Mouse (Mus musculus): ENCODE results near the gene Selenom.

Selenom gene

DNA sequence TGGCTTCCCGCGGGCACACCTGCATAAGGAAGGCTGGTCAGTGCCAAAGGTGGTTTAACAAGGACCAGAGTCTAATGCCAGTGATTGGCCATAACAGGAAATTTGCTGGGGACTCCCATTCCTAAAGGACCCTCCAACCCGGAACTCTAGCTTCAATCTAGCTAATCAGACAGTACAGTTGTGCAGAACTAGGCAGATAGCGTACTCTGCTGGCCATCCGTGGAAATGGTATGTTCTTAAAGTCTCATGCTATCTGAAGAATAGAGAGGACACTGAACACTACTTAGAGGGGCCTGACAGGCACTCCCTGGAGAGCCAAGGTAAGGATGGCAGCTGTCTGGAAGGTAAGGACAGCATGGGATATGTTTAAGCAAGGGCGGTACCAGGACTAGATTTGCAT is 17.1 kb downstream of the Selenom start:
- DNase-seq = no peak

DNA sequence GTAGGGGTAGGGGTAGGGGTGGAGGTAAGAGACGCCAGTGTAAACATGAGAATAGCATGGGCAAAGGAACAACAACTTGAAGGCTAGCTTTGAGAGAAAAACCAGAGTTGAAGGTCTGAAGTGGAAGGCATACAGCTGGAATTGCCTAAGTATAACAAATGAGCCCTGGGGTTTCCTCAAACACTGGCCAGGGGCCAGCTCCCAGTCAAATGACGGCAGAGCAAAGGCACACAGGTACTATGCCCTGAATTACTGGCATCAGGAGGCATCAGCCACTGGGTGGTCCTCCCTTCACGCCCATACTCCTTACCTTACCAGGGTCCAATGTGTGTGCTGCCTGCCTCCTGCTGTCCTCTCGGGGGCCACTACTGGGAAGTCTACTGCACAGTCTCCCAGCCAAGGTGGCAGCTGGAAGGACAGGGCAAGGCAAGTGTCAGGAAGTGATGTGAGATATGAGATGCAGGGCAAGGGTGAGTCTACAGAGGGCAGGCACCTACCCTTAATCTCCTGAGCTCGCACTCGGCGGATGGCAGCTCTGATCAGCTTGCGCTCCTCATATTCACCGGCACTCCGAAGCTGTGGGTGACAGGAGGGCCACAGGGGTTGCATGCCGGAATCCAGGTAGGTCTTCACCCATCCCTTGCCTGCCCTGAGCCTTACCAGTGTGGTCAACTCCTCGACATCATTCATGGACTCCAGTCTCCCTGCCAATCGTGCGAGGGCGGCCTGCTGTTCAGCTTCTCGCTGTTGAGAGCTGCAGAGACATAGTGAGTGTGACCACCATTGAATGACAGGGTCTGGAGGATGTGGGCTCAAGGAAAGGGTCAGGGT is 17.8 kb downstream of the Selenom start:
- no peak for DNase-seq

DNA sequence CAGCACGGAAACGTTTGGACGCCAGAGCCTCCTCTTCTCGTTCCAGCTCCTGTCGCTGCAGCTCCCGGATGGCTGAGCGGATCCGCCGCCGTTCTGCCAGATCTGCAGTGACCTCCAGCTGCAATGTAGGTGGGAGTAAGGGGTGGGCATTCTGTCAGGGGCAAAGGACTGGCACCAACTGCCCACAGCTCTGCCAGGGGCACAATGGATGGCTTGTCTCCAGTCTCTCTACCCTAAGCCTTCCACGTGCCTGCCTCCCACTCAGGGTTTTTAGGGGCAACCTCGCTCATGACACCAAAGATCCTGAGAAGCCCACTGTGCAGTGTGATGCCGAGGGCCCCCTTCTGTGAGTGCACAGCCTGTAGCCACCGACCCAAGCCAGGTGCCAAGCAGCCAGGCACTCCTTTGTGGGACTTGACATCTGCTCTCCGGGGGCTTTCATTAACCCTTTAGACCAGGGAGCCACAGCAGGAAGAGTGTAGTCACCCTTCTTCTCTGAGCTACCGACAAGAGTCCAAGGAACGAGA is 19.0 kb downstream of the Selenom start:
- DNase-seq = no peak

DNA sequence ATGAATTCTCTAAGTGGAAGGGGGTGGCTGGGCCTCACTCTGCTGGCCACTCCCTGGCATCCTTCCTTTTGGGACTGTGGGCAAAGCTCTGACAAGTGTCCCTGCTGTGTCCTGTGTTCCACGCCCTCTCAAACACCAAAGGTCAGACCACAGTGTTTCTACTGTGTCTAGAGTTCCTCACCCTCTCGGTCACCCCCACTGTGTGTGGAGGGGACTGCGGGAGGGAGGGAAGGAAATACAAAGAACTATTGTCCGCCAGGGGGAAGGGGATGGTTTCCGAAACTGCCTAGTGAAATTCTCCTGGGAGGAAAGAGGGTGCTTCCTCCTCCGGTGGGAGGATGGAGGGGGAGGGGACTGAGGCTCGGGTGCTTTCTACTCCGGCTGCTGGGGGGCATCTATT is 20.5 kb downstream of the Selenom start:
- peak; percentile 62 for DNase-seq

GRCm38 (mm10) chr11:3535406-3535986 is 21.0 kb downstream of the Selenom start:
- peak; percentile 92 for DNase-seq

DNA sequence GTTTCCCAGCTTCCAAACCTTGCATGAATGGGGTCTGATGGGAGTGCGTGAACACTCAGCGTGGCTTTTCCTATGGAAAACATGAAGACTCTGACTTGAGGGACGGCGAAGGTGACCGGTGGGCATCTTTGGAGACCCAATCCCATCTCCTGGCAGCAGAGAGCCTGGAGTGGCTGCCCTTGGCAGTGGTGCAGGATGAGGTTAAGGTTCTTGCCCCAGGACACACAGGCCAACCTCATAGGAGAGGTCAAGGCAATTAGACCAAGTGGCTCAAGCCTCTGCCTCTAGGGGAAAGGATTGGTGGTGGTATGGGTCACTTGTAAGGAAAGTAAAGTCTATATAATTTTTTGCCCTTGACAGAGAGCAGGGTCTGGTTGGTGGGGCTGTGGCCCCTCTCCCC is 21.6 kb downstream of the Selenom start:
- no peak for DNase-seq

DNA sequence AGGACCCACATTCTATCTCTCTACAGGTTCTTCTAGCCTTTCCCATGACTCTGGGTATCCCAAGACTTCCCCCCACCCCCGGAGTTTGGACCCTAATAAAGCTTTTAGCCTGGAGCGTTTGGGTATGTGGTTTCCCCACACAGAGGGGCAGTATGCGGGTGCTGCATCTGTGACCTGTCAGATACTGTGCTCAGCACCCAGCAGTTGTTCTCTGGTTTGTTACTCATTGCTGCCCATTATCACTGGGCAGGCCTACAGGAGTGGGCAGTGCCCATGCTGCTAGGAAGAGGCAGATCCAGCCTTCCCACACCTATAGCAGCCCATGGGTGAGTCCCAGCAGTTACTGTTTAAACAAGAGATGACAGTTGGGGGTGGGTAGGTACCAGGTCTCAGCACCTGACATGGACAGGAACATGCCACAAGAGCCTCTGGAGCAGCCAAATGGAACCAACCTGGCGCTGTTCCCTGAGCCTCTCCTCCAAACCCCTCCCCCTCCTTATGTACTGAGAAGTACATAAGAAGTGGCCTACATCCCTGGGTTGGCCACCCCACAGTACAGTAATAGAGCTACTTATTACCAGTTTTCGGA is 22.4 kb downstream of the Selenom start:
- no peak for DNase-seq

- no peak for DNase-seq
These were observed 23.2 kb downstream of the Selenom start for GRCm38 (mm10) chr11:3537711-3538110.

- DNase-seq = no peak
These were observed 23.9 kb downstream of the Selenom start for GRCm38 (mm10) chr11:3538341-3538740.

DNA sequence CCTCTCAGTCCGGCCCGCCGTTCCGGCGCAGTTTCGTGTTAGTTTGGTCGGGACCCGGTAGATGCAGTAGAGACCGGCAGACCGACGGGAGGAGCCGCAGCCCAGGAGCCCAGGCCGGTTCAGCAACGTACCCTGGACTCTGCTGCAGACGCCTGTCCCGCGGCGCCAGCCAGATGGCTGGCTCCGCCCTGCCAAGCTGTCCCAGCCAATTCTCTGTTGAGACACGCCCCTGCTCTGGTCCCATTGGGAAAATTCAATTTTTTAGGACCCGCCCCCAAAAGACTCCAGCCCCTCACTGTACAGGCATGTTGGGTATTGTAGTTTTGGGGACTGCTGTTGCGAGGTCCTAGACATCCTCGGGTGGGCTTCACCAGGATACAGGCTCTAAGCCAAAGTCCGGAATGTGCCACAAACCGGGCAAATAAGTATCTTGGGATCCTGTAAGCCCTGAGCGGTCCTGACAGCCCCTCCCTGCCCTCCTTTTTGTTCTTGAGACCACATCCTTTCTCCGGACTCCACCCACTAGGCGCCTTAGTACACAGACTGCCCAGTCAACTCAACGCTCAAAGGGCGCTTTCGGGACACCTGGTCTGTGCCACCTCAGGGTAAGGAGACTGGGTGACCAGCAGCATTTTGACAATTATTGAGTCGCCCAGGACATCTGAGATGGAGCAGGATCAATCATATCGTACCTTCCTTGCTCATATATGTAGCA is 24.8 kb downstream of the Selenom start:
- DNase-seq = peak; percentile 94

- DNase-seq = no peak
These were observed 25.3 kb downstream of the Selenom start for GRCm38 (mm10) chr11:3539826-3540196.

GRCm38 (mm10) chr11:3540451-3541085 is 26.1 kb downstream of the Selenom start, which contains the start of gene Smtn:
TSS of gene Smtn (minus strand) at chr11:3540612.
- no peak for DNase-seq

GRCm38 (mm10) chr11:3541932-3542331 is 27.4 kb downstream of the Selenom start:
- no peak for DNase-seq

DNA sequence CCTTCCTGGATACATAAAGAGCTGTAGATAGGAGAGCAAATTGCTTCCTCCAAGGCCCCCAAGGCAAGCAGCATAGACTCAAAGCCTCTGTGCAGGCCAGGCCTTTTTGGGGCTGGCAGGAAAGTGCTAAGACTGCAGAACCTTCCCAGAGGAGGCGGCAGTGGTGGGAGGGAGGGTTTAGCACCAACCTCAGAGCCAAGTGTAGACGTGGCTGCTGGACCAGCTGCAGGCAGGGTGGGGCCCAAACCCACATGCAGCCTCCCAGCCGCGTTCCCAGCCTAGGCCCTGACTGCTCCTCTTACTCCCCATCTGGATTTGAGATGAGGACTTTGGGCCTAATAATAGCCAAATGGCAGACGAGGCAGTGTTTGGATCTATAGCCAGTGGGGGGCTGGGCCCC is 28.5 kb downstream of the Selenom start:
- DNase-seq = no peak

- DNase-seq = no peak
These were observed 29.9 kb downstream of the Selenom start for GRCm38 (mm10) chr11:3544409-3544808.

- no peak for DNase-seq
These were observed 31.2 kb downstream of the Selenom start for GRCm38 (mm10) chr11:3545531-3546241.

GRCm38 (mm10) chr11:3546242-3546562 is 31.7 kb downstream of the Selenom start:
- no peak for DNase-seq

DNA sequence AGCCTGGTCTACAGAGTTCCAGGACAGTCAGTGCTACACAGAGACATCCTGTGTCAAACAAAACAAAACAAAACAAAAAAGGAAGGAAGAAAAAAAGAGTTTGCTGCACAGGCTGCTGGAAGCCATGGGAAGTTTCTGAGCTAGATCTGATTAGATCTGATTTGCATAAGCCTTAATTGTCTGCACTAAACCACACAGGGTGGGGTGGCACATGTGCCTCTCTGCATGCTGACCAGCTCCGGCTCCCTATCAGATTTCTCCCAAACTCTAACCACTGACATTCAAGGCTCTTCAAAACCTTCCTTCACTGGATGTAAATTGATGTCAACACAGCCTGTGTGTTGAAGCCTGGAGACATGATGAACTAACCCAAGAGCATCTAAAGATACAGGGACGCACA is 32.6 kb downstream of the Selenom start:
- DNase-seq = no peak

GRCm38 (mm10) chr11:3547969-3548368 is 33.5 kb downstream of the Selenom start:
- DNase-seq = no peak

DNA sequence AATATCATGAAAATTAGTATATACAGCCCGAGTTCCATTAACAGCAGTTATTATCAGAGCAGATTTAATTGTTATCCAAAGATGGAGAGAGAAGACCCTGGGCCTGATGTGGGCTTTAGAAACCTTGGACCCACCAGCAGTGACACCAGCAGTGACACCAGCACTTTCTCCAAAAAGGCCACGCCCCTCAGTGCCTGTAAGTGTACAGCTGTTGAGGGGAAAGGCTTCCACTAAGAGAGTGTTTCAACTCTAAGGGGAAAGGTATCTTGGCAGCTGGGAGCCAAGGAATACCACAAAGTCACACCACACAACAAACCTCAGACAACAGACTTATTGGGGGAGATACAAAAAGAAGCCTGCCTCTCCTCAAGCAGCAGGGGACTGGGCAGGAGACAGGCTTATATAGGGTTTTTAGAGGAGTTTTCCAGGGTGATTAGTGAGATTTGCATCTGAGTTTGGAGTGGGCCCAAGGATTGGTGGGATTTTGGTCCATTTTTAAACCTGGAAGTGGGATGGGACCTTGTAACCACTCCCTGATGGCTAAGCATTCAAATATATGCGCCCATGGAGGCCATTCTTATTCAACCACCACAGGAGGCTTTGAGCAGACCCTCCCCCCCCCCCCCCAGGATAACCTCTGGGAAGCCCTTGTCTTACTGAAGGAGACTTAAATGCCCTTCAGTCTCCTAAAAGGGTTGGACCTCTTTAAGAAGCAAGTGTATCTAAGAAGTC is 34.2 kb downstream of the Selenom start:
- no peak for DNase-seq

GRCm38 (mm10) chr11:3549791-3550190 is 35.3 kb downstream of the Selenom start:
- no peak for DNase-seq

DNA sequence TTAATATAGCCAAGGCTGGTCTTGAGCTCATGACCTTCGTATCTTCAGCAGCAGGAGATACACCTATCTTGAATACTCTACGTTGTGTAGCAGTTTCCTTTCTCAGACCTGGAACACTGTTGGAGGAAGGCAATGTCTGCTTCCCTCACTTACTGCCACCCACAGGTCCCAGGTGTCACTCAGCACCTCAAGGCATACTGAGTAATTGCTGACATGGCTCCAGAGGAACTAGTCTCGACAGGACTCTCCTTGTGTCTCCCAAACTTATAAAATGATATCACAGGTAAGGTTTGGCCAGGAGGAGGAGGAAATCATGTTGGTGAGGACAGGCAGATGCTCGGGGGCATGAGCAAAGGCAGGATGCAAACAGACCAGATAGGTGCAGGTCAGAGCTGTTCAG is 40.5 kb downstream of the Selenom start:
- DNase-seq = no peak

Data from layer of hippocampus, adult 9-11 months (tissue).